Mouse (Mus musculus) ES-E14 (cell line): ENCODE data around the gene Duox2. TPM values are rescaled to one million over a fixed set of nuclear protein-coding genes. Genes with fewer than 3 reads are reported as not detected.
"Not testable (repeated sequence)": the region's sequence is repeated elsewhere in the genome, so short reads cannot be mapped to it uniquely, and the experiment has no call there.

Experiments
- DNase-seq: peaks from one replicate; pipeline ENCODE4 v3.0.0-alpha.2; 2013; ENCODE audit warnings: low read depth, low spot score
- H3K27ac ChIP-seq: 2 replicates; pipeline ENCODE4 v1.5.1; 2012; ENCODE audit warnings: low read depth, mild to moderate bottlenecking, low read length, moderate library complexity, mixed read lengths; ENCODE audit not compliant: poor library complexity, insufficient read depth, severe bottlenecking
- H3K36me3 ChIP-seq: 2 replicates; pipeline ENCODE4 v1.6.1; 2012; ENCODE audit warnings: mild to moderate bottlenecking, low read length, moderate library complexity, mixed read lengths; ENCODE audit not compliant: control insufficient read depth, poor library complexity, insufficient read depth, severe bottlenecking
- H3K4me1 ChIP-seq, 2 experiments: fragments of 150-350 bp in 1 of 2; sonication (generic) in 1 of 2; 2 replicates each; pipeline ENCODE4 v1.6.1; 2012; ENCODE audit warnings: low read length in 2 of 2, mild to moderate bottlenecking in 1 of 2, mixed read lengths in 1 of 2; ENCODE audit not compliant: control insufficient read depth in 2 of 2, insufficient read depth in 2 of 2, poor library complexity in 1 of 2
- H3K4me3 ChIP-seq, 2 experiments: fragments of 150-350 bp in 1 of 2; sonication (generic) in 1 of 2; 2 replicates each; pipeline ENCODE4 v1.5.1; 2012; ENCODE audit warnings: low read length in 2 of 2, low read depth in 1 of 2, mild to moderate bottlenecking in 1 of 2, mixed read lengths in 1 of 2; ENCODE audit not compliant: insufficient read depth in 1 of 2, poor library complexity in 1 of 2, severe bottlenecking in 1 of 2
- H3K9ac ChIP-seq: 2 replicates; pipeline ENCODE4 v1.6.1; 2012; ENCODE audit warnings: low read depth, mild to moderate bottlenecking, low read length, mixed read lengths; ENCODE audit not compliant: poor library complexity, insufficient read depth, severe bottlenecking
- H3K9me3 ChIP-seq: fragments of 150-350 bp; sonication (generic); 2 replicates; pipeline ENCODE4 v1.6.1; 2012; ENCODE audit warnings: low read depth, mild to moderate bottlenecking, low read length; ENCODE audit not compliant: control insufficient read depth, insufficient read depth
- CHD2 ChIP-seq: IDR thresholded peaks from 2 replicates; pipeline ENCODE4 v1.6.1; 2014; ENCODE audit warnings: mild to moderate bottlenecking, low read depth, low read length, inconsistent platforms
- HCFC1 ChIP-seq: IDR thresholded peaks from 2 replicates; pipeline ENCODE4 v1.6.1; 2012; ENCODE audit warnings: low read length, inconsistent platforms, borderline replicate concordance; ENCODE audit not compliant: insufficient read depth
- MAFK ChIP-seq: IDR thresholded peaks from 2 replicates; pipeline ENCODE4 v1.6.1; 2014; ENCODE audit warnings: mild to moderate bottlenecking, low read depth, low read length, inconsistent platforms; ENCODE audit not compliant: insufficient read depth
- ZC3H11A ChIP-seq: IDR thresholded peaks from 2 replicates; pipeline ENCODE4 v1.6.1; 2012; ENCODE audit warnings: low read depth, mild to moderate bottlenecking, inconsistent platforms, low read length, borderline replicate concordance
- ZNF384 ChIP-seq: IDR thresholded peaks from 2 replicates; pipeline ENCODE4 v1.6.1; 2012; ENCODE audit warnings: low read depth, low read length, inconsistent platforms
- in situ Hi-C, 2 experiments: fragments of 600-800 bp; cut with MboI; formaldehyde crosslinking; loops; one replicate each; pipeline ENCODE4 v1.15.1; 2025; ENCODE audit warnings: low sequenced_read_pairs in 2 of 2, inconsistent platforms in 1 of 2; ENCODE audit not compliant: unreplicated experiment in 2 of 2
- total RNA-seq: library from RNA; depleted of rRNA; stranded (reverse); fragments of 300-350 nt; gene quantifications from 2 replicates; pipeline ENCODE4 v1.2.3, GENCODE M21; 2012

Gene Duox2
- total RNA-seq, 1 experiment = 0.13 TPM

DNA sequence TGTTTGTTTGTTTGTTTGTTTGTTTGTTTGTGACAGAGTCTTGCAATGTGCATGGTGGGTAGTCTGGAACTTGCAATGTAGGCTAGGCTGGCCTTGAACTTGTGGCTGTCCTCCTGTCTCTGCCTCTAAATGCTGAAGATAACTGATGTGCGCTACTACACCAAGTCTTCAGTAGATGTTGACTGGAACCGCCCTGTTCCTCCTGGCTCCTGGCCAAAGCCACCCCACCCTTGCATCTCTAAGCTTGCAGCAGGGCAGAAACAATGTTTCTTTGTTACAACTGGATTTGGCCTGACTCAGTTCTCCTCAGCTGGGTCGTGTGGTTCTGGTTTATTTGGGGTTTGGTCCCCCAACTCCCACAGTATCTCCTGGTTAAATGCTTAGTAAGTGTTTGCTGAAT, 35.9 kb upstream of the Duox2 start:
- Histone ChIP-seq H3K4me1 (peaks cover 0 to 12% of the 10 kb centered on the region in 2 experiments; a peak in 3 of 4 replicates), H3K36me3 (no peaks in the 10 kb centered on the region), H3K27ac (no peak overlapping the region), H3K9ac (no peak overlapping the region), H3K4me3 (no peak overlapping the region), H3K9me3 (no peaks in the 10 kb centered on the region)
- in situ Hi-C loops = no loop called here
- DNase-seq = peak; percentile 75
- TF ChIP-seq ZC3H11A (no peak), MAFK (no peak), CHD2 (no peak), ZNF384 (no peak), HCFC1 (no peak)

DNA sequence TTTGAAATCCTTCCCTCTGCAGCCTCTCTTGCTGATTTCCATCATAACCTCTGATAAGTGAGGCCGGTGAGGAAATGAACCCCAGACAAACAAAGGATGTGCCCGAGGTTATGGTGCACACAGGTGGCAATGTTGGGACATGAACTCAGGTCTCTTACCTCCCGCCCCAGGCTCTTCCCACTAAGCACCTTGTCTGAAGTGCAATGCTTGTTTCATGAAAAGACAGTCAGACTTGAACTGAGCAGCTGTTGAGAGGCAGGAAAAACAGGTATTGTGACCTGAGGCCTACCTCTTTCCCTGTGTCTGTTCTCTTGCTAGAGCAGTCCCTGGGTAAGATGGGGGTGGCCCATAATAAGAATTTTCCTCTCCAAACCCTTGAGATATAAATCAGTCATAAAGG, 34.0 kb upstream of the Duox2 start:
- no peak for TF ChIP-seq MAFK
- no peak for TF ChIP-seq HCFC1
- TF ChIP-seq ZC3H11A = no peak
- TF ChIP-seq ZNF384 = no peak
- TF ChIP-seq CHD2 = no peak

GRCm38 (mm10) chr2:122330317-122330716, 32.1 kb upstream of the Duox2 start:
- DNase-seq, H3K4me1 ChIP-seq, H3K4me3 ChIP-seq, H3K9me3 ChIP-seq, in situ Hi-C loops, H3K27ac ChIP-seq, H3K9ac ChIP-seq, H3K36me3 ChIP-seq: not testable (repeated sequence)

More for the DNA sequence above, 34.0 kb upstream of the Duox2 start:
- H3K9ac ChIP-seq = no peak overlapping the region
- no peak overlapping the region for H3K27ac ChIP-seq
- no peak for DNase-seq
- in situ Hi-C loops = no loop called here
- no peaks in the 10 kb centered on the region for H3K36me3 ChIP-seq
- H3K4me3 ChIP-seq = no peak overlapping the region
- no peaks in the 10 kb centered on the region for H3K9me3 ChIP-seq
- H3K4me1 ChIP-seq = peaks cover 0 to 8% of the 10 kb centered on the region in 2 experiments; a peak in 2 of 4 replicates

DNA sequence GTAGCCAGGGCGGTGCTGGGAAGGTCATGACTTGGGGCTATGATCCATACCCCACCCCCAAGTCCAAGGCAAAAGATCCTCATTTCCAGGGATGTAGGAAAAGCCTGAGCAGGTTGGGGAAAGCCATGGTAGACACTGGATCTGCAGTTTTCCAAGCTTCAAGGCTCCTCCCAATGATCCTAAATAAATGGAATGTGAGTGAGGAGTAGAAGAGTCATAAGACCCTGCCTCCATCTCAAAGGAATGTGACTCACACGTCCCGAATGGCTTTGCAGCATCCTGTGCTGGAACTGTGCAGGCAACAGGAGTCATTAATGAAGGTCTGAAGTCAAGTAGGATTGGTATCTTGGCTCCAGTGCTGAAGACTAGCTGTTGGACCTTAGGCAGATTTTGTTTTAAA, 29.7 kb upstream of the Duox2 start:
- in situ Hi-C loops = no loop called here
- H3K4me1 ChIP-seq = no peaks in the 10 kb centered on the region

DNA sequence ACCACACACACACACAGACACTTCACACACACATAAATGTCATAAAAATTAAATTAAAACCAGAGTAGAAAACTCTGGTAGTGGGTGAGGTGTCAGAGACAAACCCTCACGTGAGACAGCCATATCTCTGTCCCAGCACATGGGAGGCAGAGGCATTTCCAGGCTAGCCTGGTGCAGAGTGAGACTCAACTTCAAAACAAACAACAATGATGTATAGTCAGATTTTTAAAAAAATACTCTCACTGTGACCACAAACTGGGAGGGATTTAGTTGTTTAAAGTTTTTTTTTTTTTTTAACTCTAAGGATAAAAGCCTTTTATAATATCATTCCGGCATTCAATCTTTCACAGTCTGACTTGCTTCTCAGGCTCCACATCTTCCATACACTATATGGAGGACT, 27.1 kb upstream of the Duox2 start:
- Histone ChIP-seq H3K9me3 (no peaks in the 10 kb centered on the region), H3K9ac (no peak overlapping the region), H3K27ac (no peak overlapping the region), H3K4me1 (no peaks in the 10 kb centered on the region), H3K36me3 (no peaks in the 10 kb centered on the region), H3K4me3 (no peak overlapping the region)
- no peak for DNase-seq
- in situ Hi-C loops = no loop called here
- TF ChIP-seq MAFK = no peak
- no peak for TF ChIP-seq ZNF384
- no peak for TF ChIP-seq HCFC1
- TF ChIP-seq ZC3H11A = no peak
- no peak for TF ChIP-seq CHD2

More for the DNA sequence above, 29.7 kb upstream of the Duox2 start:
- Histone ChIP-seq H3K27ac (no peak overlapping the region), H3K36me3 (no peaks in the 10 kb centered on the region), H3K4me3 (no peak overlapping the region), H3K9me3 (no peaks in the 10 kb centered on the region), H3K9ac (no peak overlapping the region)
- TF ChIP-seq ZNF384 (no peak), HCFC1 (no peak), MAFK (no peak), ZC3H11A (no peak)
- DNase-seq = no peak
